Mouse (Mus musculus) retina, embryonic 14.5 days (tissue): ENCODE data around the gene Bmp6.
A peak's percentile ranks its signal among the peaks of the same experiment; 100 is the strongest.

Experiments used
- DNase-seq: peaks from one replicate; pipeline ENCODE4 v3.0.0-alpha.2; 2015; ENCODE audit warnings: low spot score

Bmp6 gene

GRCm38 (mm10) chr13:38353420-38354255, 8.7 kb downstream of the Bmp6 start:
- DNase-seq = no peak

- no peak for DNase-seq
Observed at GRCm38 (mm10) chr13:38354284-38354683, 9.4 kb downstream of the Bmp6 start.

- DNase-seq = no peak
Observed at GRCm38 (mm10) chr13:38359045-38359444, 14.1 kb downstream of the Bmp6 start.

GRCm38 (mm10) chr13:38362751-38363150, 17.8 kb downstream of the Bmp6 start:
- no peak for DNase-seq

- DNase-seq = no peak
Observed at GRCm38 (mm10) chr13:38363869-38364268, 19.0 kb downstream of the Bmp6 start.

- DNase-seq = no peak
Observed at GRCm38 (mm10) chr13:38369624-38370023, 24.7 kb downstream of the Bmp6 start.

- no peak for DNase-seq
Observed at GRCm38 (mm10) chr13:38376071-38376470, 31.2 kb downstream of the Bmp6 start.

- DNase-seq = no peak
Observed at GRCm38 (mm10) chr13:38377355-38377754, 32.4 kb downstream of the Bmp6 start.

- no peak for DNase-seq
Observed at GRCm38 (mm10) chr13:38379806-38380205, 34.9 kb downstream of the Bmp6 start.

GRCm38 (mm10) chr13:38386035-38386559, 41.2 kb downstream of the Bmp6 start:
- no peak for DNase-seq

GRCm38 (mm10) chr13:38387453-38388040, 42.6 kb downstream of the Bmp6 start:
- no peak for DNase-seq

GRCm38 (mm10) chr13:38393444-38393843, 48.5 kb downstream of the Bmp6 start:
- DNase-seq = no peak

GRCm38 (mm10) chr13:38395026-38395425, 50.1 kb downstream of the Bmp6 start:
- DNase-seq = no peak

GRCm38 (mm10) chr13:38397007-38397545, 52.2 kb downstream of the Bmp6 start:
- no peak for DNase-seq

- no peak for DNase-seq
Observed at GRCm38 (mm10) chr13:38398658-38399057, 53.8 kb downstream of the Bmp6 start.

- DNase-seq = no peak
Observed at GRCm38 (mm10) chr13:38400662-38401061, 55.8 kb downstream of the Bmp6 start.

- peak; percentile 57 for DNase-seq
Observed at GRCm38 (mm10) chr13:38407611-38408315, 62.9 kb downstream of the Bmp6 start.

- DNase-seq = no peak
Observed at GRCm38 (mm10) chr13:38408636-38409035, 63.7 kb downstream of the Bmp6 start.

- peak; percentile 22 for DNase-seq
Observed at GRCm38 (mm10) chr13:38410322-38410865, 65.5 kb downstream of the Bmp6 start.

GRCm38 (mm10) chr13:38419781-38420180, 74.9 kb downstream of the Bmp6 start:
- DNase-seq = no peak

- no peak for DNase-seq
Observed at GRCm38 (mm10) chr13:38422491-38422890, 77.6 kb downstream of the Bmp6 start.

- DNase-seq = no peak
Observed at GRCm38 (mm10) chr13:38425294-38425693, 80.4 kb downstream of the Bmp6 start.
